Mouse (Mus musculus): ENCODE data around the gene Phox2b.
A peak's percentile ranks its signal among the peaks of the same experiment; 100 is the strongest.

The Phox2b gene

GRCm38 (mm10) chr5:67091766-67092165 is 7.3 kb downstream of the Phox2b start:
- DNase-seq (ENCODE audit: low spot score in 2 of 2): peak; percentile 43 to 46

- no peak for DNase-seq (ENCODE audit: low spot score in 2 of 2)
These were observed 8.2 kb downstream of the Phox2b start for GRCm38 (mm10) chr5:67090856-67091255.

DNA sequence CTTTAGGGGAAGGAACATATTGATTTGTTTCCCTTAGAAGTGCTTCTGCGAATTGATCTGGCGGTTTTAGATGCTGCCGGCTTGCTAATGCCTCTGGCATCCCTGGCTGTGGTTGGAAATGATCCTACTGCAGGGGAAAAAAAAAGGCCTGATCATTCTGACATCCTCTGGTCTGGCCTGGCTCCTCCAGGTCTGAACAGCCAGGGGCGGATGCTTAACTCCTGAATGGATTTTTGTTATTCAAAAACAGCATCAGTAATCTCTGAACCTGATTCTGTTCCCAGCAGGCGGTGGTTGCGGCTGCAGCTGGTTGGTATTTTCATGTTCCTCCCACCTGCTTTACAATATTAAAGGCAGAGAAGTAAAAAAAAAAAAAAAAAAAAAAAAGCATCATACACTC is 16.0 kb downstream of the Phox2b start:
- DNase-seq (ENCODE audit: low spot score in 2 of 2): no peak

- DNase-seq (ENCODE audit: low spot score in 2 of 2): no peak
These were observed 35.5 kb downstream of the Phox2b start for GRCm38 (mm10) chr5:67063596-67063995.

GRCm38 (mm10) chr5:67060519-67060918 is 38.6 kb downstream of the Phox2b start:
- no peak for DNase-seq (ENCODE audit: low spot score in 2 of 2)

GRCm38 (mm10) chr5:67057803-67058202 is 41.3 kb downstream of the Phox2b start:
- no peak for DNase-seq (ENCODE audit: low spot score in 2 of 2)

DNA sequence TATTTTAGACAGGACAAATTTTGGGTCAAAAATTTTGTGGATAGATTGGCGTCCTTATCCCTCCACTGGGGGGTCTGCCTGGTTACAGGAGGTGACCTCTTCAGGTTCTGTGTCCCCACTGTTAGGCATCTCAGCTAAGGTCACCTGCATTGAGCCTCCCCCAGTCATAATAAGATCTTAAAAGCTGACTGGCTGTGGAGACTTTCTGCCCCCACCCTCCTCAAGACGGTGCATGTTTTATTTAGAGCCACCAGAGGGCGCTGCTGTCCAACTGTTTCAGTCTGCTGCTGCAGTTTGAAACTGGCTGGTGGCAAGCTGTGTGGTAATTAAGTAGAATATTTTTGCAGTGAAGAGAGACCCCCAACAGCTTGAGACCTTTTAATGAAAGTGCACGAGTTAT is 51.1 kb downstream of the Phox2b start:
- DNase-seq (ENCODE audit: low spot score in 2 of 2): peak; percentile 47 to 62

Measured in right cerebral cortex, postnatal 10 days (tissue).